Mouse (Mus musculus): Measurements from ENCODE around the gene Slc22a7.

DNA sequence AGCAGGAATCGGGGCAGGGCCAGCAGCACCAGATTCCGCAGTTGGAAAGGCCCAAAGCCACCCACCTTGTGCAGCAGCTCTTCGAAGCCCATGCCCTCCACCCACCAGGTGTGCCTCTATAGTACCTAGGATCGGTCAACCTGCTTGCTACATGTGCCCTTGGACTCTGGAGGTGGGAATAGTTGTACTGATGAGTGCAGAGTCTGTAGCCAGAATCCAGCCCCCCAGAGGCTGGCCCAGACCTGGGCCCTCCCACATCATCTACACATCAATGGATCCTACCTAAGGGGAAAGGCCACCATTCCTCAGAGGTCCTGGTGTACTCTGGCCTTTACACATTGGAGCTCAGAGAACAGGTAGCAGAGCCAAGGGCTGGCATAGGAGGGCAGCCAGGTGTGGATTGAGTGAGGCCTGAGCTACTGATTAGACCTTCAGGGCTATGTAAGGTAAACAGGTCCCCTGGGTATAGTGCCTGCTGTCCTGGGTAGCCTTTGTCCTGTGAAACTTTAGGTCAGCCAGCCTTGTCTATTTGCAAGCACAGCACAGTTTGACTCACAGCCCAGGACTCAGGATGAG, at the start of gene Slc22a7:
- TF ChIP-seq POLR2A (IDR thresholded peaks at IDR 0.05; ENCODE audit: low read depth, low read length) = no peak
- no peak for TF ChIP-seq CTCF (IDR thresholded peaks at IDR 0.05; ENCODE audit: borderline replicate concordance, insufficient read depth, low read length)
